9 mouse cellular contexts compared by ENCODE assay signal in the genomic region with DNA sequence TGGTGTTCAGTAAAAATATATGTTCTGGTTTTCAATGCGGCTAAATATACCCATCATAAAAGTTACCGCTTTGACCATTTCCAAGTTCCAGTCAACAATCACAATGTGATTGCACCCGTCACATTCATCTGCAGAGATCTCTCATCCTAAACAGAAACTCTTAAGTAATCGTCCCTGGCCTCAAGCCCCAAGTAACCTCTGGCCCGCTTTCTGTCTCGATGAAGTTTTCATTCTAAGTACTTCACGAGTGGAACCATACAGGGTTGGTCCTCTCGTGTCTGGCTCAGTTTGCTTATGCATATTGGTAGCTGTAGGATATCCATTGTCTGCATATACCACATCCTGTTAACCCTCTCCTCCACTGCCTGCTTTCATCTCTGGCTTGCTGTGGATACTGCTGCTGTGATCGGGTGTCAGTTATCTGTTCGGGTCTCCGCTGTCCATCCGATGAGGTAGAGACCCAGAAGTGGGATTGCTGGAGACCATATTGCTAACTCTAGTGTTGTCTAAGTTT. TPM values are rescaled to one million over a fixed set of nuclear protein-coding genes. Genes with fewer than 3 reads are reported as not detected.
DNase-seq lines count a peak whose midpoint lies in the region; ATAC-seq lines count a peak whose summit lies in the region.
"Had no signal": no experiment of that assay in that cellular context is flagged by ENCODE, and none has a peak within 500 bp of the region (broad histone marks: within the 10 kb centered on the region; RNA-seq: fewer than 3 reads in every experiment).

No protein-coding gene starts in this region.

- WGBS in kidney, embryonic 16.5 days: 58% methylated on average over 12 of the region's 12 CpGs
- 80% methylated on average over 12 of the region's 12 CpGs for WGBS in forebrain, embryonic 14.5 days

- H3K4me1 ChIP-seq in kidney, embryonic 16.5 days (ENCODE audit: insufficient read depth, low read length): peaks cover 21% of the 10 kb centered on the region
- H3K4me1 ChIP-seq in forebrain, embryonic 14.5 days (ENCODE audit: control insufficient read depth, insufficient read depth, low read length): peaks cover 25% of the 10 kb centered on the region

- no peak overlapping the region for H3K4me2 ChIP-seq in kidney, embryonic 16.5 days (replicated peaks; ENCODE audit: low read depth, low read length)
- H3K4me2 ChIP-seq in forebrain, embryonic 14.5 days (ENCODE audit: low read length): no peak overlapping the region

- H3K27ac ChIP-seq in kidney, embryonic 16.5 days (ENCODE audit: low read length): peak overlapping the region; percentile 52
- peak overlapping the region; percentile 80; the same call in 1 of the 2 replicates for H3K27ac ChIP-seq in forebrain, embryonic 14.5 days (ENCODE audit: low read depth, low read length)

- DNase-seq in kidney, postnatal 4 days: no peak
- no peak for DNase-seq in forebrain, embryonic 14.5 days (ENCODE audit: low spot score)
- DNase-seq in lung, postnatal 36 days: peak; percentile 63
- DNase-seq in cerebellum, postnatal 10 days: no peak
- no peak for DNase-seq in cerebellum, adult 9-11 months
- no peak for DNase-seq in testis, postnatal 14 days (ENCODE audit: low spot score)
- DNase-seq: cerebellum, adult 11-12 months had no signal

- no peak for ATAC-seq in kidney, embryonic 16.5 days (ENCODE audit: low FRiP score, low TSS enrichment)
- peak; percentile 79 for ATAC-seq in activated CD4-positive, CD25-positive, alpha-beta regulatory T cell, adult 4 months
- ATAC-seq in forebrain, embryonic 14.5 days: no peak

- no peak overlapping the region for H3K4me3 ChIP-seq in kidney, embryonic 16.5 days (ENCODE audit: low read length)
- no peak overlapping the region for H3K4me3 ChIP-seq in forebrain, embryonic 14.5 days (ENCODE audit: low read depth, low read length)

- H3K9ac ChIP-seq in kidney, embryonic 16.5 days (replicated peaks; ENCODE audit: low read length): 0 out of 2 replicates have a peak overlapping the region, but pooled peaks have one; percentile 42
- no peak overlapping the region for H3K9ac ChIP-seq in forebrain, embryonic 14.5 days (ENCODE audit: low read length)

- no peaks in the 10 kb centered on the region for H3K27me3 ChIP-seq in kidney, embryonic 16.5 days (ENCODE audit: insufficient read depth, low read length)
- no peaks in the 10 kb centered on the region for H3K27me3 ChIP-seq in forebrain, embryonic 14.5 days (replicated peaks; ENCODE audit: control insufficient read depth, insufficient read depth, low read length)

- H3K9me3 ChIP-seq in kidney, embryonic 16.5 days (ENCODE audit: low read length): no peaks in the 10 kb centered on the region
- no peaks in the 10 kb centered on the region for H3K9me3 ChIP-seq in forebrain, embryonic 14.5 days (replicated peaks; ENCODE audit: control insufficient read depth, low read length)

- H3K36me3 ChIP-seq in kidney, embryonic 16.5 days (ENCODE audit: insufficient read depth, low read length): no peaks in the 10 kb centered on the region
- H3K36me3 ChIP-seq in forebrain, embryonic 14.5 days (ENCODE audit: control insufficient read depth, insufficient read depth, low read length): 0 out of 2 replicates have a peak, but pooled peaks cover 3% of the 10 kb centered on the region

RNA-seq across cellular contexts. Expression of gene Heg1, which starts 14.2 kb away (rescaled TPM):
- 14.3 and 17.3 TPM in 2 replicates for polyA plus RNA-seq in kidney, embryonic 16.5 days (2015; fragmentation: Nextera tagmentation; extraction: Ambion mirVana)
- 10 to 100 TPM; 27.0 to 32.0 TPM for polyA plus RNA-seq in activated CD4-positive, CD25-positive, alpha-beta regulatory T cell, adult 4 months (2017; shearing (Covaris generic))
- 14.3 and 15.0 TPM in 2 replicates for polyA plus RNA-seq in forebrain, embryonic 14.5 days (2014; fragmentation: Nextera tagmentation; extraction: Ambion mirVana)
